Mouse (Mus musculus): ENCODE results near the gene Ghrhr.

- TF ChIP-seq CTCF (IDR thresholded peaks at IDR 0.05; ENCODE audit: control insufficient read depth, insufficient read depth, low read length) (no peak), POLR2A (IDR thresholded peaks at IDR 0.05; ENCODE audit: borderline replicate concordance, control insufficient read depth, low read depth, low read length) (no peak)
Measured at GRCm38 (mm10) chr6:55343446-55343845, 32.6 kb upstream of the Ghrhr start.

All from bone marrow, adult 2 months (tissue).